Mouse (Mus musculus) skeletal muscle tissue, adult 2 months (tissue): ENCODE measurements around the gene Agap1.
A peak's percentile ranks its signal among the peaks of the same experiment; 100 is the strongest.

Experiments
- DNase-seq: peaks from one replicate; pipeline ENCODE4 v3.0.0-alpha.2; 2012; ENCODE audit warnings: low read depth, low spot score

Gene Agap1

DNA sequence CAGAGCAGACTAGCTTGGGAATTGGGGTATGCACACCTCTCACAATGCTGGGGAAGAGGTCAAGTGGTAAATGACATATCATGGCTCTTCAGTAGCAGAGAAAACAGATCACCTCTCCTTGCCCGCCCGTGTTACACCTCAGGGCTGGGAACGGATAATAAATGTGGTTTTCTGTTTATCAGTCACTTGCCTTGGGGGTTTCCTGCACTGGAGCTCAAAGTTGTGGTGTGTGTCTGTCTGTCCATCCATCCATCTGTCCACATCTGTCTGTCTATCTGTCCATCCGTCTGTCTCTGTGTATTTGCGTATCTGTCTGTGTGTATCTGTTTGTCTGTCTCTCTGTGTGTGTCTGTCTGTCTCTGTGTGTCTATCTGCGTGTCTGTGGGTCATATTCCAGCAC, 88.7 kb downstream of the Agap1 start:
- no peak for DNase-seq

DNA sequence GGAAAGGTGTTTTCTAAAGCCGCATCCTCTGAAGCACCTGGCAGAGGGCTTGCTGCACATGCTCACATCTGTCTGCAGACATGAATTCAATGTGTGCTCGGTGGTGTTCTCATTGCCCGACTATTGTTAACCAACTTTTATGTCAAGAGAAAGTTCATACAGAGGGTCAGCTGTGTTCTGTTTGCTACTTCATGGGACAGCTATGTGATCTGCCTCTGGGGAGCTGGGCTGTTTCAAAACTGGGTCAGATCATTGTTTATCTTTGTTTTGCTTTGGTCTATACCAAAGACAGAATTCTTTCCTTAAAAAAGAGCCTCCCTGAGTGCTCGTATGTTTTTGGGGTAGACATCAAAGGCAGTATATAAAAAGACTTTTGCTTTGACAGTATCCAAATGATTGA, 89.5 kb downstream of the Agap1 start:
- DNase-seq = no peak

DNA sequence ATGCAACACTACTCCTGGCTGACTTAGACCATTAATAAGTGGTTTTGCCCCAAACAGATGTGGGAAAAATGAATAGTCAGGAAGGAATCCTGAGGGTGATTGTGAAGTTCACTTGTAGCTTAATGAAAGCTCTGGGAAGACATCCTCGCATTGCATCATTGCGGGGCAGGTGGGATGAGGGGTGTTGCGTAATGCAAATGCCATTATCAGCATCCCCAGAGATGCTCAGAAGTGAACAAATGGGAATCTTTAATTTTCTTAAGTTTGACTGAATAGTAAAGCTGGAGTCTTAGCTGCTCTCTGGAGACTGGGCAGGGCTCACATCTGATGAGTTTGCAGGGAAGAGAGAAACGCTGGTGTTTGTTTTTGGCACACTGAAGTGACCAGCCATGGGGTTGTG, 90.5 kb downstream of the Agap1 start:
- peak; percentile 77 for DNase-seq

DNA sequence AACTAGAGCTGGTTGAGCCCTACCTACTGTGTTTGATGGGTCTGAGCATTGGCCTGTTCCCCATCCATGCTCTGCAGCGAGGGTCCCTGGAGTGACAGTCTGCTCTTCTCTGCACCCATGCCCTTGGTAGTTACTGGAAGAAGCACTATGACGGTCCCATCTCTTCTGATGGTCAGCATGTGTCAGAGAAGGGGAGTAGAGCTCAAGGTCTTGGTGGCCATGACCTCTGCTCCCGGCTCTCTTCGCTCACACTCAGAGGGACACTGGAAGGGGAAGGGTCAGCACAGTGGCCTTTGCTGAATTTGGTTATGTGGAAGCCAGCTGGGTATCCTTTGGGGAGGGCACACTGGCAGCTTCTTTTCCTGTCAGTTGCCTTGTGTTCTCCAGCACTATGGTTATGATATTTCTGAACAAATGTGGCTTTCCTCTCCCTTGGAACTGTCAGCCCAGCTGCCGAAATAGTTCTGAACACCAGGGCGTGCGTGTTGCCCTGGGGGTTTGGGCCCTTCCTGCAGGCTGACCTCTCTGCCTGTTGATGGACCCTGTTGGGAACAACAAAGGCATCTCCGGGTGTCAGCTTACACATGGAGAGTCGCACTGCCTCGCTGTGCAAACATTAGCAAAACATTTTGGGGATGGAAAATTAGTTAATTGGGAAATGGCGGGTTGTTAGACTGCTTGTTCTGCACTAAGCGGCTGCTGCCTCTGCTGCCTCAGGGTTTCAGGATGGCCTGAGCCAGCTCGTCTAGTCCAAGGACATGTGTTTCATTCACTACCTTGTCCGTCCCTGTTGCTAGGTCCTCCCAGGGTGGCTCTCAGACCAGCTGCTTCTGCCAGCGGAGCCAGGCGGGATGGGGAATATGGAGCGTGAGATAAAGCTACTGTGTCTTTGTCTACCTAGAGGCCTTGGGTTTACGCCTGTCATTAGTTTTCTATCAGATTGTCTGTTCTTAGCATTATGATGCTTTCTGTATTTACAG, 93.2 kb downstream of the Agap1 start:
- no peak for DNase-seq

DNA sequence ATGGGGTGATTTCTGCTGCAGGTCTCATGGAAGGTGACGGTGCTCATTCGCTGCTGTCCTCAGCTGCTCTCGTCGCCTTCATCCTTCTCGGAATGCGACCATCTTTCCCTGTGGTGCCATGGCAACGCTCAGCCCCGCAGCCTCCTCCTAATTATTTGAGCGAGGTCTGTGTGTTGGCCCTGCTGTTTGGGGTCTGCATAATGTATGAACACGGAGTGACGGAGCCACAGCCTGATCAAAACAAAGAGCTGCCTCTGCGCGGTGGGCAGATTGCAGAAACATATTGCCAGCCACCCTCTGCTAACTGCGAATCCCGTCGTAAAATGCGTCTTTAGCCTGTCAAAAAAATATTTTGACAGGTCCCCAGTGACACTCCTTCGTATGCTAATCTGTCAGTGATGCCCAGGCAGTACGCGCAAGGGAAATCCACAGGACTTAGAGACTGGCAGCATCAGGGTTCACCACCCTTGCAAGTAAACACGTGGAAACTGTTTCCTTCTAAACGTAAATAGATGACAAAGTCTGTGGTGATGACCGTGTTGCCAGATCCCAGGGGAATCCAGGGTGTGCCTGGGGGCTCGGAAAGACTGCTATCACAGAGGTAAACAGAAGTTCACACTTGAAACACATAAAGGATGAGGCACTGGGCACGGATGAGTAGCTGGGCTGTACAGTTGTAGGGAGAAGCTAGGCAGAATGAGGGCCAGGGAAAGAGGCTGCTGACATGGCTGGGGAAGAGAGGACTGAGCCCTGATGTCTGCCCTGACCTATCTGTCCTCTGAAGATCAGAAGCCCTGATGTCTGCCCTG, 95.7 kb downstream of the Agap1 start:
- no peak for DNase-seq

DNA sequence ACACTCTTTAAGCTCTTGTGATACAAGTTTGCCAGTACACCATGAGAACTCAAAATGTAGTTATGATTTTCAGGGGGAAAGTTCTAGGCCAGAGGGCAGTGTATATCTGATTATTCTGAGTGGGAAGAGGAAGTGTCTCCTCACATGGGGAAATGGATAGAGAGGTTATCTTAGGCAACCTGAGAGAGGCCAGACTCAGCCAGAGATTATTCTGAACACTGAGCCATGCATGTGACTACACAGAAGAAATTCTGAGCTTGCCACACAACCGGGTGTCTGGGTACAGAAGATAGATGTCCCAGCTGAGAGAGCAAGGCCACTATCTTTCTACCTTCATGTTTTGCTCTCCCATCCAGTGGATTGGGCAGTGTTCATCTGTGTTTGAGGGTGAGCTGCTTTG, 97.9 kb downstream of the Agap1 start:
- no peak for DNase-seq

DNA sequence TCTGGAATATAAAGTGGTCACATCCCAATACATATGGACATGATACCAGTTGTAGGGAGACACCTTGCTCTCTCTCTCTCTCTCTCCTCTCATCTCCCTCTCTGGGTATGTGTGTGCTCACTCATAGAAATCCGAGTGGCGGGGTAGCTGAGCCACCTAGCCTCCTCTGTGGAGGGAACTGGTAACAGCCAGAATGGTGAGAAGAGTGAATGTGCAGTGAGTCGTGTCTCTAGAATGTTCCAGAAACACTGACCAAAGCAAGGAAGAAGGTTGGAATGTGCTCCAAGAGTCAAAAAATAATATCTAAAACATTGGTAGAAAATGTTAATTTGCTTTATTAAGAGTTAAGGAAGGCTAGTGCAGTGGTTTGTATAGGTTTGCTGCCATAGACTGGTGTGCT, 99.2 kb downstream of the Agap1 start:
- DNase-seq = no peak

DNA sequence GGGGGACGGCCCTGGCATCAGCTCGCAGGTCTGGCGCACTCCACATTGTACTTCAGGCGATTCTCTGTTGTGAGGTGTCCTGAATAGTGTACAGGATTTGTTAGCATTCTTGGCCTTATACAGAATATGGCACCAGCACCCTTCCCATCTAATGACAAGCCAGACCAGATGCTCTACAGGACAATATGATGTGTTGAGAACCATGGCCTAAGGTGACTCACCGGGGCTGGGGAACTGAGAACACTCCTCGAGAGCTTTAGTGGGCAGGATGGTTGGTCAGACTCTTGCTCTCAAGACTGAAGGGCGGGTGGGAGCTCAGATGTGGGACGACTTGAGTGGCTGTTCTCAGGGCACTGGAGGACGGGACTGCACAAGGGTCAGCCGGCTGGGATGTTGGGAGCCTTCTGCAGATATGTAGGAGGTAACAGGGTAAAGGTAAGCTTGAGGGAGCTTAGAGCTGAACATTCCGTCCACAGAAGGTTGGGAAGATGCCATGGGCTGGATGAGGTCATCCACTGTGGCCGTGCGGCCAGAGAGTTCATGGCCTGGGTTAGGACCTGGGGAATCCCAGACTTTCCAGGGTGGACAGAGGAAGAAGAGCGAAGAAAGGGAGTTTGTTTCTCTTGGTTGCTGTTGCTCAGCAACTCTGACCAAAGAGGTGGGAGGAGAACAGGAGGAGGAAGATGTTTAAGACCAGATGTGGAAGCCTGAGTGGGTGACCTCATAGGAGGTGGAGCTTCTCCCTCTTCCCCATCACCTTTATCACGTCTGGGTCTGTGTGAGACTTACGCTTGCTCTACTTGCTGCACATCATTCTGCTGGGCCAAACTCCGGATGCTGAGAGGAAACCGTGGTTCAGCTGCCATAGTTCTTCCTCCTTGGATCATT, 100.6 kb downstream of the Agap1 start:
- peak; percentile 76 for DNase-seq

DNA sequence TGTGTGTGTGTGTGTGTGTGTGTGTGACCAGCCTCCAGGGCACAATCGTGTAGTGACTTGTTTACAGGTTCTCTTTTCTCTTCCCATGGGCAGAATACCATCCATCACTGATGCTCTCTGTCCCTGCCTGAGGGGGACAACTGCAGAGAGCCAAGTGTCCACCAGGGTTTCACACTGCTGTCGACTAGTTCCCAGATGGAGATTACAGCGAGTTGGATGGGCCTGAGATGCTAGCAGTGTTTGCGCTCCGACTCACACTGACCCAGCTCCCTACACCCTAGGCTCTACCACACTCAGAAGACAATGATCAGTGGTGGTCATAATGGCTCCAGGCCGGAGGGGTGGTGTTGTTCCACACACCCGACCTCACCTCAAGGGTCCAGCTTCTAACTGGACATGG, 101.4 kb downstream of the Agap1 start:
- no peak for DNase-seq

DNA sequence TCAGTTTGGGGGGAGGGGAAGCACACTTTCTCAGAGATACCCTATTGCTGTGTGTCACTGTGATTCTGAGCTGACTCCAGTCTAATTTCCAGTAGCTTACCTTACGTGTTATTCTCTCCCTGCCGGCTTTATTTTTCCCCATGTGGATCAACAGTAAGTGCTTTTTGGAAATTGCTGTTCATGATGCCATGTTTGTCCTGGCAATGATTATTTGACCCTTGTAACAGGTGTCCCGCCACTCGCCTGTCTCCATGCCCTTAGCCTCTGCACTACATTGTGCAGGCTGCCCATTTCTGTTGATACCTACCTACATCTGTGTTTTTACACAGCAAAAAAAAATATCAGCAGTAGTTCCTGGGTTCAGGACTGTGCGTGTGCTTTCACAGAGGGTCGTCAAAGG, 102.8 kb downstream of the Agap1 start:
- DNase-seq = no peak

DNA sequence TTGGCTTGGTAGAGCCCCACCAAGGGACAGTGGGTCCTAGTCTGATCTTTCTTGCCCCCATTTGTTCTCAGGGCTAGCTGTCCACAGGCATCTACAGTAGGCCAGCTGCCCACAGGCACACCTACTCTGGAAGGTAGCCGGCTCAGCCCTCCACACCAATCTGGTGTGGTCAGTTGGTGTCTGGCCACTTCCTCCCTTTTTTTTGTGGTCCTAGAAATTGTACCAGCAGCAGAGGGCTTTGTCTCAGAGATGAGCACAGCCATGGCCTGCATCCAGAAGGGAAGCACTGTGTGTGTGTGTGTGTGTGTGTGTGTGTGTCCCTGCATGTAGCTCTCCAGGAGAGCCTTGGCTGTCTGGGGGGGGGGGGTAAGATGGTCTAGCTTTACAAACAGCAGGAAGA, 103.5 kb downstream of the Agap1 start:
- DNase-seq = no peak

DNA sequence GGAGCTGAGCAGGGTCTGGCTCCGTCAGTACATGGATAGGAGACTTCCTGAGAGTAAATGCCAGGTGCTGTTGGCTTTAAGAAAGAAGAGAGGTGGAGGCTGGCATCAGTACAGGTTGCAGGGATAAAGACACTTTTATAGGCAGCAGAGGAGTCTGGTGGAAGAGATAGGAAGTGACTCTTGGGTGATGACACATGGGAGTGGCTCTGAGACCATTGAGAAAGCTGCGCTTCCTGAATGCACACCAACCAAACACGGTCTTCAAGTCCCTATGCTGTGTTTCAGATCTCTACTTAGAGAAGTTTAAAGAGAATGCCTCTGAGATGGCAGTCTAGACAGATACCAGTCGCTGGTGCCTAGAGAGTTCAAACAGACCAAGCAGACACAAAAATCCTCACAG, 108.8 kb downstream of the Agap1 start:
- no peak for DNase-seq

DNA sequence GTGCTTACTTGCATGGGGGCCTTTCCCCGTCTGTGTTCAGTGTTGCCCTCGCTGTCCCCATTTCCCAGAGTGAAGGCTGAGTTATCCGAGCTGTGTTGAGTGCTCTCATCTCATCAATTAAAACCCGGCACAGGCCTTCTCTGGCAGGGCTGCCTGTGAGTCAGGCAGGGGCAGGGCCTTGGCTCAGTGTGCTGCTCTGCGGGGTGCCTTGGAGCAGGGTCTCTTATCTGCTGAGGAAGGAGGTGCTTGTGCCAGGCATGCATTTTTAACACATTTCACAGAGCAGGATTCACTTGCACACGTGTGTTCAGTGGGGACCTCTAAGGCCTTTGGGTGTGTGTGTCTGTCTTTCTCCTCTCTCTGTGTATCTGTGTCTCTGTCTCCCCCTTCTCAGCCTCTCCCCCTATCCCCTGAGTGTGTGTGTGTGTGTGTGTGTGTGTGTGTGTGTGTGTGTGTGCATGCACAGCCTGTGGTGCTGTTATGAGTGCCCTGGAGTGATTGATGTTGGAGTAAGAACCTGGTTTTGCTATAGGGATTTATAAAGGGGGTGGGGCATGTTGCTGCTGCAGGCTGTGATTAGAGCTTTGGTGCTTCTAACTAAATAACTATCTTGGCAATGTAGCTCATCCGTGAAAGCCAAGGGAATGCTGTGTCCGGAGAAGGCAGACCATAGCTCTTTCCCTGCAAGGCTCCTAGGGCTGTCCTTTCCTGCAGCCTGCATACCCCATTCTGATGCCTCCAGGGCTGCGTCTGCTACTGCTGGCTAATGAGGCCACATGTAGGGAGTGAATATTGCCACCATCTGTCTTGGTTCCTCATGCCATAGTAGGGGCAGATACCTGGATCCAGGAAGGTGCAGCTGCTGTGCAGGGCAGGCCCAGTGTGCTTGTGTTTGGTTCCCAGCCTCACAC, 112.2 kb downstream of the Agap1 start:
- DNase-seq = no peak

DNA sequence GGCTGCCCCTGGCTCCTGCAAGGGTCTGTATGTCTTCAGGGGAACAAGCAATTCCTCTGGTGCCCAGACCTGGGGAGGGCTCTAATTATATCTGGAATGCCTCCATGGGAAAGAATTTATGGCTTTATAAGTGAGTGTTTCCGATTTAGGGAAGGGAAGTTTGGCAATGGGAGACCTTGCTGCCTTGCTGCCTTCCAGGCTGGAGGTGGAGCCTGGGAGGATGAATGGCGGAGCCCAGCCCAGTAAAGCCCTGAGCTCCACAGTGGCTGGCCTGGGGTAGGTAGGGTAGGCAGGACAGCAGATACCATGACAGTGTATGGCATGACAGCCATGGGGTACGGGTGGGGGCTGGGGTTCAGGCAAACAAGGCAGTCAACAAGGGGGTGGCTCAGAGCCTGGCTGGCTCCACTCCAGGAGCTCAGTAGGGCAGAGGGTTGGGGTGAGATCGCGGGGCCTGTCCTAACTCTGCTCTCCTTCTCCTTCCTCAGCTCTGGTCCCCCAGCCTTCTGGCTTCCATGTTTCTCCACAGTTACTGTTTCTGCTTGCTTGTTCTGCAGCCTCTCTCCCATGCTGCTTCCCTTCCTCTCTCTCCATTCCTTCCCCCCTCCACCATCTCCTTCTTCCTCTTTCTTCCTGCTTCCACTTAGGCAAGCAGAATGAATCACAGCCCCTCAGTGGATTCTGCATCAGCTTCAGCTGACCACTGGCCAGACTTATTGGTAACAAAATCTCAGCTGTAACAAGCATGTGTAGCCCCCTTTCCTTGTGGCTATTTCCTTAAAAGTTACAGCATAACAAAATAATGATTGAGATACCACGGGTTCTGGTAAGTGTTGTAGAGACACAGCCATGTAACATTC, 114.2 kb downstream of the Agap1 start:
- DNase-seq = no peak

DNA sequence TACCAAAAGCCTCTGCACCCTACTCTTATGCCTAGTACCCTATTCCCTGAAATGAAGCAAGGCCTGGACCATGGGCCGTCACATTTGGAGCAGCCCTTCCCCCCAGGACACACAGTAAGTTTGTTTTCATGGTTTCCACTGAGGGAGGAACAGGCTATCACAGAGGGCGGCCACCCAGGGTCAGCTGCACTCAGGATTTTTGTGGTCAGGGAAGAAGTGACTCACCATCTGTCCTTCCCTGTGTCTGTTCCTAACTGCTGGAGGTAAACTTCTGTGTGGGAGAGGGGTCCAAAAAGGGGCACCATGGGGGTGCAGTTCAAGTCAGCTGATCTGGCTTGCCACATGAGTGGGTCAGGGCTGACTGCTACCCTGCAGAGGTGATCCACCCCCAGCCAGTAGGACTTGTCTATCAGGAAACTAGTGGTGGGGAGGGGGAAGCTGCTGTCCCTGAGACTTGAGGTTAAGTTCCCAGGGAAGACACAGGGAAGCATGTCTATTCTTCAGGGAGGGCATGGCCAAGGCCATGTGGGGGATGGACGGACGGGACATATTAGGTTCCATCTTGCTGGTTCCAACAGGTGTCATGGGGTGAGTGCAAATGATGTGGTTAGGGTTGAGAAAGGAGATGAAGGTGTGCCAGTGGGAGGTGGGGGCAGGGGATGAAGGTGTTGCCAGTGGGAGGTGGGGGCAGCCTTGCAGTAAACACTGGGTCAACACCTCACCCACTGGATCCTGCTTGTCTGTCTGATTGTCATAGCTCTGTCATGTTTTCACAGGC, 116.1 kb downstream of the Agap1 start:
- DNase-seq = peak; percentile 56

DNA sequence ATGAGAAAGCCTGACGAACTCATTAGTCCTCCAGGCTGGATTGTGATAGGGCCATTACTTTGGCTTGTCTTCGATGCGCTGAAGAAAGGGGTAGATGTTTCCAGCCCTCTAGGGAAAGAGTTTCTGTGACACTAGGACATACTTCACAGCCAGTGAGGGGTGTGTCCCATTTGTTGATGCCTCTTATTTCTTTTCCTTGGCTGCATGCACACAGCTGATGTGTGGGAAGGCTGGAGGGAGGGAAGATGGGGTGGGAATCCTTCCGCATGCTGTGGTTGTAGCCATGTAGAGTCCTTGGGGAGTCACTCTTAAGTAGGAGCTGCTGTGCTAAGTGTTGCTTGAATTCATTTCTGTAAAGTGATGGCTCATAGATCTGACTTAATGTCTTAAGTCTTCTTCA, 118.9 kb downstream of the Agap1 start:
- DNase-seq = no peak

DNA sequence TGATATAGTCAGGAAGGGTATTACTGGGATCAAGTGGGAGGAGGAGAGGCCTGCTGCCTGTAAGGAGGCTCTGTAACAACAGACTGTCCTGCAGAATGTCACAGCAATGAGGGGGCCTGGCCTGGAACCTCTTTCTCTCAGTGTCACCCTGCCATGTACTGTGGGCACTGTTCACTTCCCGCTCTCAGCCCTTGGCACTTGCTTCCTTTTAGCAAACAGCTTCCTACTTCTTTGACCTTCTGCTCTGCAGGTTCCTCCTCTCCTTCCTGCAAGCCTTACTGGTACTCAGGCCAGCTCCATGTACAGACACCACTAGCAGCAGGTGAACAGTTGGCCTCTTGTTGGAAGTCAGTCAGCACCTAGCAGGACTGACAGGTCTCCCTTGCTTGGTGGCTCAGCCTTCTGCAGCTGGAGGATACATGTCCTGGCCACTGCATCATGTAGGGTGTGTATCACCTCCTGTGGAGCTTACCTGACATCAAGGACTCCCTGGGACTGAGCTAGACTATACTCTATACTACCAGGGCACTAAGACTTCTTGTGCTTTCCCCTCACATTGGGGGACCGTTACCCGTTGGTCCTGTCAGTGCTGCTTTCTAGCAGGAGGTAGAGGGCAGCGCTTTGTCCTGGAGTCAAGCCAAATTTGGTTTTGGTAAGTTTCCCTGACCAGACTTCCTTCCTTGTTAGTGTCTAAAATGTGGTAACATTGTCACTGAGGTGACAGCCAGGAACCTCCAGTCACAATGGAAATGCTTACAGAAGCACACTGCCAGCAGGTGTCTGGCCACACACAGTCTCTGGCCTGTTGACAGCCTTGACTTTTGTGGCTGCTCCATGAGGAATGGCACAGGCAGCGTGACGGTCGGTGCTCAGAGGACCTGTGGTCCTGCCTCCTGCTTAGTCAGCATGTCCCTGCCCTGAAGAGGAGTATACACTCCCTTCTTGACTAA, 120.6 kb downstream of the Agap1 start:
- no peak for DNase-seq
